Mouse (Mus musculus) kidney, adult 2 months (tissue): ENCODE results near the gene Lect2.

Experiments
- CTCF ChIP-seq: fragments of 200-500 bp; conservative IDR thresholded peaks from 2 replicates; pipeline ENCODE4 v1.5.1; 2011; ENCODE audit warnings: low read depth, mild to moderate bottlenecking, control low read depth, low read length, moderate library complexity, mixed read lengths; ENCODE audit not compliant: insufficient read depth, insufficient read length
- POLR2A ChIP-seq: fragments of 200-500 bp; IDR thresholded peaks from one replicate; pipeline ENCODE4 v1.6.1; 2011; ENCODE audit warnings: low read depth, low read length, control low read depth

DNA sequence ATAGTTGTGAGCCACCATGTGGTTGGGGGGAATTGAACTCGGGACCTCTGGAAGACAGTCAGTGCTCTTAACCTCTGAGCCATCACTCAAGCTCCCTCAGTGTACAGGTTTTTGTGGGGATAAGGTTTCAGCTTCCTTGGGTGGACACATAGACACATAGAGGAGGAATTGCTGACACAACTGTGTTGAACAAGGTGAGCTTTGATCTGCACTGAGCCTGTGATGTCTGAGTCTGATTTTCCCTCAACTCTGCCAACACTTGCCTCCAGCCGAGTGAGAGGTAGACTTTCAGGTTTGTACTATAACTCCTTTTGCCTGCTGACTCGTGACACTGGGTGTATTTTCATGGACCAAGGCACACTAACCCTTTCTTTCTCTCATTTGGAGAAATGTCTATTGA lies 8.4 kb upstream of the Lect2 start:
- TF ChIP-seq CTCF (no peak), POLR2A (no peak)
